Mouse (Mus musculus): Measurements from ENCODE around the gene Trem3. TPM values are rescaled to one million over a fixed set of nuclear protein-coding genes. Genes with fewer than 3 reads are reported as not detected.

The Trem3 gene
- polyA plus RNA-seq, 1 experiment = 1.8 TPM

GRCm38 (mm10) chr17:48233789-48234188, 13.8 kb upstream of the Trem3 start:
- DNase-seq (ENCODE audit: low read depth in 1 of 2, low spot score in 2 of 2) = no peak
- no peak for TF ChIP-seq CTCF (IDR thresholded peaks at IDR 0.05; ENCODE audit: extremely low read depth, insufficient read depth, insufficient read length, insufficient replicate concordance)
- no peak for TF ChIP-seq POLR2A (IDR thresholded peaks at IDR 0.05; ENCODE audit: low read depth, low read length)
- Histone ChIP-seq H3K4me1 (ENCODE audit: control insufficient read depth, insufficient read depth, insufficient read length) (peaks cover 3% of the 10 kb centered on the region; the same call in 1 of the 2 replicates), H3K27me3 (ENCODE audit: control insufficient read depth, insufficient read depth, low read length) (no peaks in the 10 kb centered on the region), H3K4me3 (ENCODE audit: extremely low read depth, insufficient read depth, insufficient read length) (no peak overlapping the region), H3K27ac (ENCODE audit: insufficient read depth, low read length) (no peak overlapping the region), H3K36me3 (ENCODE audit: control insufficient read depth, insufficient read depth, low read length) (no peaks in the 10 kb centered on the region)
- WGBS = 91% methylated on average over 4 of the region's 4 CpGs

GRCm38 (mm10) chr17:48234550-48234949, 13.0 kb upstream of the Trem3 start:
- Histone ChIP-seq H3K4me1 (ENCODE audit: control insufficient read depth, insufficient read depth, insufficient read length) (peaks cover 3% of the 10 kb centered on the region; the same call in 1 of the 2 replicates), H3K27me3 (ENCODE audit: control insufficient read depth, insufficient read depth, low read length) (no peaks in the 10 kb centered on the region), H3K27ac (ENCODE audit: insufficient read depth, low read length) (no peak overlapping the region), H3K36me3 (ENCODE audit: control insufficient read depth, insufficient read depth, low read length) (no peaks in the 10 kb centered on the region), H3K4me3 (ENCODE audit: extremely low read depth, insufficient read depth, insufficient read length) (no peak overlapping the region)
- no peak for TF ChIP-seq POLR2A (IDR thresholded peaks at IDR 0.05; ENCODE audit: low read depth, low read length)
- TF ChIP-seq CTCF (IDR thresholded peaks at IDR 0.05; ENCODE audit: extremely low read depth, insufficient read depth, insufficient read length, insufficient replicate concordance) = no peak
- no peak for DNase-seq (ENCODE audit: low read depth in 1 of 2, low spot score in 2 of 2)
- 77% methylated on average over 5 of the region's 5 CpGs for WGBS

GRCm38 (mm10) chr17:48235773-48236370, 11.7 kb upstream of the Trem3 start:
- TF ChIP-seq POLR2A (IDR thresholded peaks at IDR 0.05; ENCODE audit: low read depth, low read length) = no peak
- no peak for TF ChIP-seq CTCF (IDR thresholded peaks at IDR 0.05; ENCODE audit: extremely low read depth, insufficient read depth, insufficient read length, insufficient replicate concordance)
- Histone ChIP-seq H3K27me3 (ENCODE audit: control insufficient read depth, insufficient read depth, low read length) (no peaks in the 10 kb centered on the region), H3K4me3 (ENCODE audit: extremely low read depth, insufficient read depth, insufficient read length) (no peak overlapping the region), H3K4me1 (ENCODE audit: control insufficient read depth, insufficient read depth, insufficient read length) (peaks cover 3% of the 10 kb centered on the region; the same call in 1 of the 2 replicates), H3K36me3 (ENCODE audit: control insufficient read depth, insufficient read depth, low read length) (no peaks in the 10 kb centered on the region), H3K27ac (ENCODE audit: insufficient read depth, low read length) (no peak overlapping the region)
- 80% methylated on average over 4 of the region's 4 CpGs for WGBS
- no peak for DNase-seq (ENCODE audit: low read depth in 1 of 2, low spot score in 2 of 2)

- DNase-seq (ENCODE audit: low read depth in 1 of 2, low spot score in 2 of 2) = no peak
- TF ChIP-seq CTCF (IDR thresholded peaks at IDR 0.05; ENCODE audit: extremely low read depth, insufficient read depth, insufficient read length, insufficient replicate concordance) (no peak), POLR2A (IDR thresholded peaks at IDR 0.05; ENCODE audit: low read depth, low read length) (no peak)
- no peaks in the 10 kb centered on the region for H3K36me3 ChIP-seq (ENCODE audit: control insufficient read depth, insufficient read depth, low read length)
- peaks cover 2% of the 10 kb centered on the region; the same call in 1 of the 2 replicates for H3K4me1 ChIP-seq (ENCODE audit: control insufficient read depth, insufficient read depth, insufficient read length)
- H3K27me3 ChIP-seq (ENCODE audit: control insufficient read depth, insufficient read depth, low read length) = no peaks in the 10 kb centered on the region
- no peak overlapping the region for H3K27ac ChIP-seq (ENCODE audit: insufficient read depth, low read length)
- H3K4me3 ChIP-seq (ENCODE audit: extremely low read depth, insufficient read depth, insufficient read length) = no peak overlapping the region
- WGBS = 87% methylated on average over 8 of the region's 8 CpGs
Measured at GRCm38 (mm10) chr17:48237621-48238020, 10.0 kb upstream of the Trem3 start.

- Histone ChIP-seq H3K4me1 (ENCODE audit: control insufficient read depth, insufficient read depth, insufficient read length) (no peaks in the 10 kb centered on the region), H3K4me3 (ENCODE audit: extremely low read depth, insufficient read depth, insufficient read length) (no peak overlapping the region), H3K36me3 (ENCODE audit: control insufficient read depth, insufficient read depth, low read length) (no peaks in the 10 kb centered on the region), H3K27me3 (ENCODE audit: control insufficient read depth, insufficient read depth, low read length) (no peaks in the 10 kb centered on the region), H3K27ac (ENCODE audit: insufficient read depth, low read length) (no peak overlapping the region)
- no peak for DNase-seq (ENCODE audit: low read depth in 1 of 2, low spot score in 2 of 2)
- TF ChIP-seq POLR2A (IDR thresholded peaks at IDR 0.05; ENCODE audit: low read depth, low read length) = no peak
- no peak for TF ChIP-seq CTCF (IDR thresholded peaks at IDR 0.05; ENCODE audit: extremely low read depth, insufficient read depth, insufficient read length, insufficient replicate concordance)
Measured at GRCm38 (mm10) chr17:48249039-48249438, 1.5 kb downstream of the Trem3 start.

GRCm38 (mm10) chr17:48249501-48249900, 1.9 kb downstream of the Trem3 start:
- 82% methylated on average over 11 of the region's 11 CpGs for WGBS
- no peak overlapping the region for H3K27ac ChIP-seq (ENCODE audit: insufficient read depth, low read length)
- DNase-seq (ENCODE audit: low read depth in 1 of 2, low spot score in 2 of 2) = no peak
- H3K4me3 ChIP-seq (ENCODE audit: extremely low read depth, insufficient read depth, insufficient read length) = no peak overlapping the region
- no peaks in the 10 kb centered on the region for H3K36me3 ChIP-seq (ENCODE audit: control insufficient read depth, insufficient read depth, low read length)
- H3K27me3 ChIP-seq (ENCODE audit: control insufficient read depth, insufficient read depth, low read length) = no peaks in the 10 kb centered on the region
- H3K4me1 ChIP-seq (ENCODE audit: control insufficient read depth, insufficient read depth, insufficient read length) = no peaks in the 10 kb centered on the region
- no peak for TF ChIP-seq CTCF (IDR thresholded peaks at IDR 0.05; ENCODE audit: extremely low read depth, insufficient read depth, insufficient read length, insufficient replicate concordance)
- no peak for TF ChIP-seq POLR2A (IDR thresholded peaks at IDR 0.05; ENCODE audit: low read depth, low read length)

- no peak overlapping the region for H3K4me3 ChIP-seq (ENCODE audit: extremely low read depth, insufficient read depth, insufficient read length)
- TF ChIP-seq CTCF (IDR thresholded peaks at IDR 0.05; ENCODE audit: extremely low read depth, insufficient read depth, insufficient read length, insufficient replicate concordance) (no peak), POLR2A (IDR thresholded peaks at IDR 0.05; ENCODE audit: low read depth, low read length) (no peak)
- no peak overlapping the region for H3K27ac ChIP-seq (ENCODE audit: insufficient read depth, low read length)
- 90% methylated on average over 7 of the region's 7 CpGs for WGBS
- DNase-seq (ENCODE audit: low read depth in 1 of 2, low spot score in 2 of 2) = no peak
- no peaks in the 10 kb centered on the region for H3K4me1 ChIP-seq (ENCODE audit: control insufficient read depth, insufficient read depth, insufficient read length)
- H3K27me3 ChIP-seq (ENCODE audit: control insufficient read depth, insufficient read depth, low read length) = no peaks in the 10 kb centered on the region
- H3K36me3 ChIP-seq (ENCODE audit: control insufficient read depth, insufficient read depth, low read length) = no peaks in the 10 kb centered on the region
Measured at GRCm38 (mm10) chr17:48250631-48251030, 3.1 kb downstream of the Trem3 start.
